Mouse (Mus musculus): Measurements from ENCODE around the gene Zfp507. TPM values are rescaled to one million over a fixed set of nuclear protein-coding genes. Genes with fewer than 3 reads are reported as not detected.

The Zfp507 gene
- polyA plus RNA-seq (2015; fragmentation: Nextera tagmentation; extraction: Ambion mirVana): 17.5 and 18.5 TPM in 2 replicates

GRCm38 (mm10) chr7:35802906-35803595, at the start of gene Zfp507:
Gene Zfp507, minus strand, starts transcription at chr7:35803003.
- Histone ChIP-seq H3K27me3 (no peaks in the 10 kb centered on the region), H3K4me1 (peaks cover 9% of the 10 kb centered on the region), H3K9ac (peak within 1 kb of the TSS; percentile 95), H3K36me3 (peaks cover 25% of the 10 kb centered on the region), H3K9me3 (no peaks in the 10 kb centered on the region), H3K4me3 (peak within 1 kb of the TSS; percentile 92), H3K4me2 (peak within 1 kb of the TSS; percentile 63), H3K27ac (peak within 1 kb of the TSS; percentile 91)
- peak; percentile 89 for ATAC-seq (ENCODE audit: insufficient number of reproducible peaks, low FRiP score, low TSS enrichment, low read depth)
- WGBS: 22% methylated on average over 23 of the region's 26 CpGs

- Histone ChIP-seq H3K27ac (no peak overlapping the region), H3K4me3 (no peak overlapping the region), H3K4me2 (no peak overlapping the region), H3K27me3 (no peaks in the 10 kb centered on the region), H3K9ac (no peak overlapping the region), H3K4me1 (no peaks in the 10 kb centered on the region; the same call in 1 of the 2 replicates), H3K9me3 (no peaks in the 10 kb centered on the region), H3K36me3 (no peaks in the 10 kb centered on the region)
- WGBS: 57% methylated on average over 5 of the region's 5 CpGs
- no peak for ATAC-seq (ENCODE audit: insufficient number of reproducible peaks, low FRiP score, low TSS enrichment, low read depth)
Observed at GRCm38 (mm10) chr7:35850426-35850825, 47.6 kb upstream of the Zfp507 start.

GRCm38 (mm10) chr7:35848526-35848925, 45.7 kb upstream of the Zfp507 start:
- no peaks in the 10 kb centered on the region for H3K27me3 ChIP-seq
- no peak overlapping the region for H3K9ac ChIP-seq
- ATAC-seq (ENCODE audit: insufficient number of reproducible peaks, low FRiP score, low TSS enrichment, low read depth): no peak
- H3K4me1 ChIP-seq: no peaks in the 10 kb centered on the region; the same call in 1 of the 2 replicates
- peak overlapping the region; percentile 22 for H3K4me2 ChIP-seq
- H3K4me3 ChIP-seq: 0 out of 2 replicates have a peak overlapping the region, but pooled peaks have one; percentile 7
- no peaks in the 10 kb centered on the region for H3K36me3 ChIP-seq
- no peak overlapping the region for H3K27ac ChIP-seq
- WGBS: 8% methylated on average over 14 of the region's 14 CpGs
- no peaks in the 10 kb centered on the region for H3K9me3 ChIP-seq

- Histone ChIP-seq H3K4me2 (no peak overlapping the region), H3K4me1 (no peaks in the 10 kb centered on the region), H3K9me3 (no peaks in the 10 kb centered on the region), H3K36me3 (no peaks in the 10 kb centered on the region), H3K27ac (no peak overlapping the region), H3K9ac (no peak overlapping the region), H3K4me3 (no peak overlapping the region), H3K27me3 (no peaks in the 10 kb centered on the region)
- WGBS: 67% methylated on average over 4 of the region's 4 CpGs
- no peak for ATAC-seq (ENCODE audit: insufficient number of reproducible peaks, low FRiP score, low TSS enrichment, low read depth)
Observed at GRCm38 (mm10) chr7:35840504-35840903, 37.7 kb upstream of the Zfp507 start.

- no peaks in the 10 kb centered on the region for H3K4me1 ChIP-seq
- no peak overlapping the region for H3K9ac ChIP-seq
- H3K9me3 ChIP-seq: no peaks in the 10 kb centered on the region
- ATAC-seq (ENCODE audit: insufficient number of reproducible peaks, low FRiP score, low TSS enrichment, low read depth): no peak
- H3K4me2 ChIP-seq: no peak overlapping the region
- 61% methylated on average over 19 of the region's 19 CpGs for WGBS
- H3K4me3 ChIP-seq: no peak overlapping the region
- H3K27me3 ChIP-seq: no peaks in the 10 kb centered on the region
- no peak overlapping the region for H3K27ac ChIP-seq
- H3K36me3 ChIP-seq: no peaks in the 10 kb centered on the region
Observed at GRCm38 (mm10) chr7:35836851-35837250, 34.0 kb upstream of the Zfp507 start.

GRCm38 (mm10) chr7:35836415-35836814, 33.6 kb upstream of the Zfp507 start:
- Histone ChIP-seq H3K36me3 (no peaks in the 10 kb centered on the region), H3K27ac (no peak overlapping the region), H3K9ac (no peak overlapping the region), H3K9me3 (no peaks in the 10 kb centered on the region), H3K4me3 (no peak overlapping the region), H3K4me1 (no peaks in the 10 kb centered on the region), H3K27me3 (no peaks in the 10 kb centered on the region), H3K4me2 (no peak overlapping the region)
- WGBS: 78% methylated on average over 3 of the region's 3 CpGs
- ATAC-seq (ENCODE audit: insufficient number of reproducible peaks, low FRiP score, low TSS enrichment, low read depth): no peak

GRCm38 (mm10) chr7:35830119-35830518, 27.3 kb upstream of the Zfp507 start:
- ATAC-seq (ENCODE audit: insufficient number of reproducible peaks, low FRiP score, low TSS enrichment, low read depth): no peak
- 87% methylated on average over 7 of the region's 7 CpGs for WGBS
- no peak overlapping the region for H3K27ac ChIP-seq
- no peaks in the 10 kb centered on the region for H3K4me1 ChIP-seq
- no peaks in the 10 kb centered on the region for H3K36me3 ChIP-seq
- H3K4me3 ChIP-seq: no peak overlapping the region
- H3K27me3 ChIP-seq: no peaks in the 10 kb centered on the region
- H3K9me3 ChIP-seq: no peaks in the 10 kb centered on the region; the same call in 1 of the 2 replicates
- H3K4me2 ChIP-seq: no peak overlapping the region
- no peak overlapping the region for H3K9ac ChIP-seq

- H3K4me1 ChIP-seq: no peaks in the 10 kb centered on the region
- H3K4me2 ChIP-seq: no peak overlapping the region
- no peaks in the 10 kb centered on the region for H3K36me3 ChIP-seq
- H3K9me3 ChIP-seq: no peaks in the 10 kb centered on the region
- no peak overlapping the region for H3K4me3 ChIP-seq
- no peak overlapping the region for H3K27ac ChIP-seq
- no peaks in the 10 kb centered on the region for H3K27me3 ChIP-seq
- H3K9ac ChIP-seq: no peak overlapping the region
- ATAC-seq (ENCODE audit: insufficient number of reproducible peaks, low FRiP score, low TSS enrichment, low read depth): no peak
- 63% methylated on average over 12 of the region's 12 CpGs for WGBS
Observed at GRCm38 (mm10) chr7:35823906-35824305, 21.1 kb upstream of the Zfp507 start.

- H3K4me1 ChIP-seq: no peaks in the 10 kb centered on the region
- 83% methylated on average over 17 of the region's 17 CpGs for WGBS
- no peaks in the 10 kb centered on the region for H3K27me3 ChIP-seq
- no peak overlapping the region for H3K9ac ChIP-seq
- H3K27ac ChIP-seq: no peak overlapping the region
- H3K9me3 ChIP-seq: no peaks in the 10 kb centered on the region
- H3K4me3 ChIP-seq: no peak overlapping the region
- no peak overlapping the region for H3K4me2 ChIP-seq
- H3K36me3 ChIP-seq: no peaks in the 10 kb centered on the region
- no peak for ATAC-seq (ENCODE audit: insufficient number of reproducible peaks, low FRiP score, low TSS enrichment, low read depth)
Observed at GRCm38 (mm10) chr7:35822320-35822719, 19.5 kb upstream of the Zfp507 start.

- Histone ChIP-seq H3K27ac (peak overlapping the region; percentile 55), H3K27me3 (no peaks in the 10 kb centered on the region), H3K36me3 (no peaks in the 10 kb centered on the region), H3K4me3 (no peak overlapping the region), H3K9ac (no peak overlapping the region), H3K9me3 (no peaks in the 10 kb centered on the region), H3K4me1 (no peaks in the 10 kb centered on the region), H3K4me2 (no peak overlapping the region)
- peak; percentile 48; the same call in 1 of the 2 replicates for ATAC-seq (ENCODE audit: insufficient number of reproducible peaks, low FRiP score, low TSS enrichment, low read depth)
- 46% methylated on average over 5 of the region's 5 CpGs for WGBS
Observed at GRCm38 (mm10) chr7:35821357-35821756, 18.6 kb upstream of the Zfp507 start.

- WGBS: 60% methylated on average over 4 of the region's 4 CpGs
- no peak for ATAC-seq (ENCODE audit: insufficient number of reproducible peaks, low FRiP score, low TSS enrichment, low read depth)
Observed at GRCm38 (mm10) chr7:35819486-35819885, 16.7 kb upstream of the Zfp507 start.

GRCm38 (mm10) chr7:35814759-35815551, 12.2 kb upstream of the Zfp507 start:
- H3K27ac ChIP-seq: no peak overlapping the region

More at GRCm38 (mm10) chr7:35819486-35819885, 16.7 kb upstream of the Zfp507 start:
- no peaks in the 10 kb centered on the region for H3K4me1 ChIP-seq
- H3K27me3 ChIP-seq: no peaks in the 10 kb centered on the region
- no peaks in the 10 kb centered on the region for H3K9me3 ChIP-seq
- H3K9ac ChIP-seq: no peak overlapping the region
- no peaks in the 10 kb centered on the region for H3K36me3 ChIP-seq
- H3K4me3 ChIP-seq: no peak overlapping the region
- no peak overlapping the region for H3K27ac ChIP-seq
- H3K4me2 ChIP-seq: no peak overlapping the region

More at GRCm38 (mm10) chr7:35814759-35815551, 12.2 kb upstream of the Zfp507 start:
- Histone ChIP-seq H3K4me2 (no peak overlapping the region), H3K4me3 (no peak overlapping the region), H3K9me3 (no peaks in the 10 kb centered on the region), H3K27me3 (no peaks in the 10 kb centered on the region), H3K36me3 (no peaks in the 10 kb centered on the region), H3K4me1 (no peaks in the 10 kb centered on the region), H3K9ac (no peak overlapping the region)
- ATAC-seq (ENCODE audit: insufficient number of reproducible peaks, low FRiP score, low TSS enrichment, low read depth): no peak
- 68% methylated on average over 12 of the region's 12 CpGs for WGBS

Data from limb, embryonic 15.5 days (tissue).